Mouse (Mus musculus) cerebellum, adult 9-11 months (tissue): Measurements from ENCODE around the gene AW549877.
A peak's percentile ranks its signal among the peaks of the same experiment; 100 is the strongest.

Experiments used
- DNase-seq: peaks from one replicate; pipeline ENCODE4 v3.0.0; 2022

Gene AW549877

GRCm38 (mm10) chr15:3979871-3980270, 15.7 kb downstream of the AW549877 start:
- peak; percentile 15 for DNase-seq

DNA sequence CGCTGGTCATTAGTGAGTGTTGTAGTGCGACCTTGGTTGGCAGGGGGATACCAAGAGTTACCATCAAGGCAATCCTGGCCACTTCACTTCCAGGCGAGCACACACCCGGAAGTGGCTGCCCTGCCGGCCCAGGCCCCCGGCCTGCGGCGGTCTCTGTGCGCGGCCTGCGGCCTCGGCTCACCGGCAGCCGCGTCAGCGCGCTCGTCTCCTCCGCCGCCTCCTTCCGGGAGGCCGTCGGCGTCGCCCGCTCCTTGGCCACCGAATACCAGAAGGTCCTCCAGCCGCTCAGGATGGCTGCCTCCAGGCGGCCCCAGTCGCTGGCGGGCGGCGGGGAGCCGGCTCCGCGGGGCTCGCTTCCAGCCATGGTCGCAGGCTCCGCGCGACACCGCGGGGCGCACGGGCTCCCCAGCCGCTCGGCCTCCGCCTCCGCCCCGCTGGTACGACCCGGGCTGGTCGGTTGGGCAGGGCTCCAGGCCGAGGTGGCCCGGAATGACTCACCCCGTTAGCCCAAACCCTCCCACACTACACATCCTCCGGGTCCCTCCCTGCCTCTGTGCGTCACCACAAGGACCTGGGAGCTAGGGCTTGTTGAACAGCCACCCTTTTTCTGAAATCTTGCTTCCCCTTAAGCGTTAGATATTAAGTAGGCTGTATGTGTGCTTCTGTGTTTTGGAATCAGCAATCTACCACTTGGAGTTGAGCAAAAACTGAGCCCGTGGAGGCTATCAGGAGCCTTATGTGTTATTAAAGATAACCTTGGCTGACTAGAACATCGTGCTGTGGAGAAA, 16.3 kb downstream of the AW549877 start, which contains the start of gene Fbxo4:
TSS of gene Fbxo4 (minus strand) at position 513 of the 788 bp plus-strand sequence.
- peak; percentile 89 for DNase-seq

GRCm38 (mm10) chr15:3978279-3978678, 17.3 kb downstream of the AW549877 start:
- peak; percentile 20 for DNase-seq

DNA sequence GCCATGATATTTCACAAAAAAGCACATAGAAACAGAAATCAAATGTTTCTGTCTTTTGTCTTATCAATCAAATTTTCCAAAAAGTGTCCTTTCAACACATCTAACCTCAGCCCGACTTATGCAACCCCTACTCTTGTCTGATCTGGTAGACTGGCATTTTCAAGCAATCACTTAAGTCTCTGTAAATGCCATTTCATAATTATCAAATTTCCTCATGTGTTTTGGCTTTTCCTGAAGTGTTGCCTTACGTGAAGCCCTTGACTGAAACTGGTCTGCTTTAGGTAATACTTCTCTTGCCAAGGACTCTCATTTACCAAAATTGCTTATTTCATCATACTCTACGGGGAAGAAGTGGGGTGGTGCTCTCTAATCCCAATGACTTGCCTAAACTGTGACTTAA, 22.2 kb downstream of the AW549877 start:
- no peak for DNase-seq

DNA sequence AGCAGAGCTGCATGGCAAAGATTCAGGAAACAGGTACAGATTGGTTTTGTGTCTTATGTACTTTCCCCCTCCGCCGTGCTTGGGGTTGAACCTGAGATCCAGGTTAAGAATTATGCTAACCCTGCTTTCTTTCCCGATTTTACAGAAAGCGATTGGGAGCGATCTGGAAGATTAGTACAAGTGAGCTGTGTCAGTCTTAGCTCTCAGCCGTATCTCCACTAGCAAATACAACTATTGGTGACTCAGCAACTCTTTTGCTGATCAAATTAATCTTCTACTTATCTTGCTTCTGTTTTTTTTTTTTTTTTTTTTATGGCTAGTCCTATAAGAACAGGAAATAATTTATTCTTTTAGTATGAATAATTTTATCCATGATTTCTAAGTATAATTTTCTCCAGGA, 25.4 kb downstream of the AW549877 start:
- DNase-seq = no peak

- no peak for DNase-seq
These were observed 25.8 kb downstream of the AW549877 start for GRCm38 (mm10) chr15:3969743-3970142.

- no peak for DNase-seq
These were observed 33.3 kb downstream of the AW549877 start for GRCm38 (mm10) chr15:3962251-3962650.

- DNase-seq = no peak
These were observed 35.5 kb downstream of the AW549877 start for GRCm38 (mm10) chr15:3960094-3960493.

GRCm38 (mm10) chr15:3957982-3958381, 37.6 kb downstream of the AW549877 start:
- DNase-seq = peak; percentile 25

DNA sequence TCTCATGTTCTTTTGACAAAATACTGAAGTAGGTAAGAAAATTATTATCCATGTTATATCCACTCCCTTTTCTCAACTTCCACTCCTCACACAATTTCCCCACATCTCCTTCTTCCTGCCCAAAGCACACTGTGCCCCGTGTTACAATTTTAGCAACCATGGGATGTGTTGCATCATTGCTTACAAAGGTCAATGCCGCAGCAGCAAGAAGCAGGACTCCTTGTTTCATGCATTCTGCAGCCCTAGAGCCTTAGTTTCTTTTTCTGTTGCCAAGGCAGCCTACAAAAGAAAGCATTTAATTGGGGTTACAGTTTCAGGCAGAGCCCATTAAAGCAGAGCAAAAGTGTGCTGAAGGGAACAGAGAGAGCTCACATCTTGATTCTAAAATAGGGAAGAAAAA, 40.6 kb downstream of the AW549877 start:
- DNase-seq = no peak

DNA sequence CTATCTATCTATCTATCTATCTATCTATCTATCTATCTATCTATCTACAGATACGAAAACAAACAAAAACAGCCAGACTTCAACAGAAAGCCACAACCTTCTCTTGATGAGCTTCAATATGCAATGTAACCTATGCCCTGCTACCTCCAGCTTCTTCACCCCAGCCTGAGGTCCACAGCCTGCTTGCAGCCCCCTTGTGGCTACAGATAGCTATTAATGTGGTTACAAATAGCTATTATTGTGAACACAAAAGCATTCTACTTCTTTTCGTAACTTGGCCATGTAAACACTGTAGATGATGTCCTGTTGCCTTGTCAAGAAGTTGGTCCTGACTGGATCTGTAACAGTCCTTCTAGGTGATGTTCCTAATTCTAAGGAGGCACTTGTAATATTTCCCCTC, 57.4 kb downstream of the AW549877 start:
- no peak for DNase-seq

- DNase-seq = no peak
These were observed 59.5 kb downstream of the AW549877 start for GRCm38 (mm10) chr15:3936056-3936455.

- DNase-seq = no peak
These were observed 62.1 kb downstream of the AW549877 start for GRCm38 (mm10) chr15:3933466-3933865.
